Mouse (Mus musculus) frontal cortex, postnatal 14 days (tissue): ENCODE results near the gene Vmn1r51.
"Not testable (repeated sequence)": the region's sequence is repeated elsewhere in the genome, so short reads cannot be mapped to it uniquely, and the experiment has no call there.

ENCODE experiments used
- DNase-seq, 2 experiments: peaks; one replicate each; pipeline ENCODE4 v3.0.0; 2022; ENCODE audit warnings: low spot score in 2 of 2

Vmn1r51 gene

GRCm38 (mm10) chr6:90122296-90122695, at the start of gene Vmn1r51:
Vmn1r51 (plus strand) TSS chr6:90122596.
- DNase-seq: not testable (repeated sequence)

DNA sequence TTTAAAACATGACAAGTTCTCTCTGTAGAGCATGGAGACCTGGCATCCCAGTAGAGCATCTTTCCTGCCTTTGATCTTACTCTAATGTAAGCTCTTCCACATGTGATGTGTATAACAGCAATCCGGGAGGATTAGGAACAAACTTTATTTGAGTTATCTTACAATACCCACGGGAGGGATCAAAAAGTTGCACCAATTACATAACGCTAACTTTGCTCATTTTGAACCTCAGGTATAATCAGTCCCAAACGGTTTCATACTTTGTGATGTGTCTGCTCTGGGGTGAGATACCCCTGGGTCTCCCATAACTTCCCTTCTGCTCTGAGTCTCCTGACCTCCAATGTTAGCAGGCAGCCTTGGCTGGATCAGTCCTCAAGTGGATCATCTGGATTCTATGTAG, 44.0 kb upstream of the Vmn1r51 start, which contains the start of gene Vmn1r49:
TSS of gene Vmn1r49 (minus strand) at position 101 of the 400 bp plus-strand sequence.
- no peak for DNase-seq

DNA sequence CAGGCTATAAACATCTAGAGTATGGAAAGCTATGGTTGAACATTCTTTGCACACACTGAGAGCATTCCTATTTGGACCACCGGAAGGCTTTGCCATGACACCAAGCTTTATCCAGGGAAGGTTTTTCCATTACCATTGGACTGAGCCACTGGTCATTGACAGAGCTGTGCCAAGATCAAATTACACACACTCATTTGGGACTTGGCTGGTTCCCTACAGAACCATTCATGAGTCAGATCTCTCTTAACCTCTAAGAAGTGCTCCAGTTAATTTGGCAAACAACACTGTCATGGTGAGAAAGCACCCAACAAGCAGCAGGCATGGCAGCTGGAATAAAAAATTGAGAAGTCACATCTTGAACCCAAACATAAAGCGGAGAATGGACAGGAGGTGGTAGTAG, 21.8 kb upstream of the Vmn1r51 start:
- no peak for DNase-seq

DNA sequence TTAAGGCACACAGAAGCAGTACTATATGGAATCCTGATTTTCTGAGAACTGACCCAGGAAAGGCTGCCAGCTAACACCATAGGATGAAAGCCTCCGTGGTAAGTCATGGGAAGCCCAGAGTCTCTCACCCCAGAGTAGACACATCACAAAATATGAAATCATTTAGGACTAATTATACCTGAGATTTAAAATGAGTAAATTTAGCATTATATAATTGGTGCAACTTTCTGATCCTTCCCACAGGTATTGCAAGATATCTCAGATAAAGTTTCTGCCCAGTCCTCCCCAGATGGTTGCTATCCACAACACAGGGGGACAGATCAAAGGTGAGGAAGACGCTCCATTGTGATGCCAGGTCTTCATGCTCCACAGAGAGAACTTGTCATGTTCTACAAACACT, 21.3 kb upstream of the Vmn1r51 start, which contains the start of gene Vmn1r50:
TSS of gene Vmn1r50 (plus strand) at position 301 of the 400 bp plus-strand sequence.
- no peak for DNase-seq

DNA sequence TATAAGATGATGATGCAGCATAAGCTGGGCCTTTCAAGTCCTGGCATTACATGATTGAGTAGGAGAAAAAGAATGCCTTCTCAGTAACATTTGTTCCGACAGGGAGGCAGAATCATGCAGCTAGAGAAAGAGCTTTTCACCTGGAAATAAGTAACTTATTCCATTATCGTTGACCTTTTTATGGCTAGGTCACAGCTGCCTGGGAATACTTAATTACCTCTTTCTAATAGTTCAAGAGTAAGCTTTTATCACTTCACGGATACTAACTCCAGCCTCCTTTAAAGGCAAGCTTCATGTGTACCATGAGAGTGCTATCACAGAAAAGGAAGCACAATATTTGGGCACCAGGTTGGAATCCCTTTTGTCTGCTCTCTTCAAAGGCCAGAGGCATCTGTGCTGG, 37.7 kb downstream of the Vmn1r51 start:
- DNase-seq: no peak

GRCm38 (mm10) chr6:90174508-90174907, 52.1 kb downstream of the Vmn1r51 start, which contains the start of gene Vmn1r52:
Vmn1r52 (plus strand) TSS chr6:90174808.
- no peak for DNase-seq
